Comparison of ENCODE assay signal across 9 mouse cellular contexts in genomic region chr6:145048131-145048997, GRCm38 (mm10). TPM values are rescaled to one million over a fixed set of nuclear protein-coding genes. Genes with fewer than 3 reads are reported as not detected.
DNase-seq lines count a peak whose midpoint lies in the region; ATAC-seq and TF ChIP-seq lines count a peak whose summit lies in the region.
"Had no signal": no experiment of that assay in that cellular context is flagged by ENCODE, and none has a peak within 500 bp of the region (broad histone marks: within the 10 kb centered on the region; RNA-seq: fewer than 3 reads in every experiment).

No protein-coding gene starts in this region.

- H3K4me3 ChIP-seq in kidney, embryonic 15.5 days (replicated peaks) = peak overlapping the region; percentile 53
- no peak overlapping the region for H3K4me3 ChIP-seq in kidney, adult 2 months (ENCODE audit: insufficient read depth, low read depth, low read length)
- H3K4me3 ChIP-seq in embryonic facial prominence, embryonic 15.5 days (replicated peaks) = peak overlapping the region; percentile 49
- peak overlapping the region; percentile 35 for H3K4me3 ChIP-seq in intestine, postnatal 0 days (ENCODE audit: low read depth, low read length)
- peak overlapping the region; percentile 67 for H3K4me3 ChIP-seq in midbrain, embryonic 10.5 days
- peak overlapping the region; percentile 39 for H3K4me3 ChIP-seq in stomach, postnatal 0 days (ENCODE audit: low read depth, low read length)

- H3K9me3 ChIP-seq in kidney, embryonic 15.5 days (replicated peaks) = no peaks in the 10 kb centered on the region
- no peaks in the 10 kb centered on the region for H3K9me3 ChIP-seq in embryonic facial prominence, embryonic 15.5 days (replicated peaks)
- no peaks in the 10 kb centered on the region for H3K9me3 ChIP-seq in intestine, postnatal 0 days (ENCODE audit: control insufficient read depth)
- no peaks in the 10 kb centered on the region for H3K9me3 ChIP-seq in midbrain, embryonic 10.5 days (replicated peaks)
- H3K9me3 ChIP-seq in stomach, postnatal 0 days (ENCODE audit: control insufficient read depth, low read length) = no peaks in the 10 kb centered on the region

- ATAC-seq in kidney, embryonic 15.5 days (replicated peaks; ENCODE audit: low FRiP score) = peak; percentile 31; the same call in 1 of the 2 replicates
- no peak; the same call in 1 of the 2 replicates for ATAC-seq in embryonic facial prominence, embryonic 15.5 days (ENCODE audit: insufficient number of reproducible peaks, low FRiP score, low TSS enrichment, low read depth)
- no peak for ATAC-seq in intestine, postnatal 0 days
- no peak for ATAC-seq in stomach, postnatal 0 days (ENCODE audit: low FRiP score, low TSS enrichment)

- no peak overlapping the region for H3K27ac ChIP-seq in kidney, embryonic 15.5 days
- H3K27ac ChIP-seq in kidney, adult 2 months (ENCODE audit: insufficient read depth, low read depth, low read length) = no peak overlapping the region
- H3K27ac ChIP-seq in embryonic facial prominence, embryonic 15.5 days (replicated peaks) = no peak overlapping the region
- H3K27ac ChIP-seq in intestine, postnatal 0 days (ENCODE audit: low read depth, low read length) = no peak overlapping the region
- peak overlapping the region; percentile 89 for H3K27ac ChIP-seq in midbrain, embryonic 10.5 days (replicated peaks)
- H3K27ac ChIP-seq in stomach, postnatal 0 days (replicated peaks) = no peak overlapping the region

- no peak for TF ChIP-seq EP300 in stomach, postnatal 0 days (optimal IDR thresholded peaks at IDR 0.05)

- H3K4me2 ChIP-seq in kidney, embryonic 15.5 days = peak overlapping the region; percentile 97
- peak overlapping the region; percentile 98 for H3K4me2 ChIP-seq in embryonic facial prominence, embryonic 15.5 days (replicated peaks)
- peak overlapping the region; percentile 67 for H3K4me2 ChIP-seq in intestine, postnatal 0 days (replicated peaks; ENCODE audit: low read depth)
- H3K4me2 ChIP-seq in stomach, postnatal 0 days (replicated peaks; ENCODE audit: low read depth) = peak overlapping the region; percentile 73

- H3K4me1 ChIP-seq in kidney, embryonic 15.5 days = peaks cover 19% of the 10 kb centered on the region
- no peaks in the 10 kb centered on the region for H3K4me1 ChIP-seq in kidney, adult 2 months (ENCODE audit: control insufficient read depth, insufficient read depth, low read length)
- H3K4me1 ChIP-seq in embryonic facial prominence, embryonic 15.5 days = peaks cover 25% of the 10 kb centered on the region
- H3K4me1 ChIP-seq in intestine, postnatal 0 days (replicated peaks; ENCODE audit: control insufficient read depth, insufficient read depth, low read length) = no peaks in the 10 kb centered on the region
- H3K4me1 ChIP-seq in midbrain, embryonic 10.5 days = peaks cover 83% of the 10 kb centered on the region
- no peaks in the 10 kb centered on the region for H3K4me1 ChIP-seq in stomach, postnatal 0 days (replicated peaks; ENCODE audit: control insufficient read depth, insufficient read depth)

- no peak for TF ChIP-seq POLR2A in kidney, adult 2 months (IDR thresholded peaks at IDR 0.05; ENCODE audit: low read depth, low read length)

- no peak for TF ChIP-seq CTCF in kidney, adult 2 months (conservative IDR thresholded peaks at IDR 0.05; ENCODE audit: insufficient read depth, insufficient read length, low read depth, low read length)
- no peak for TF ChIP-seq CTCF in intestine, postnatal 0 days (IDR thresholded peaks at IDR 0.05; ENCODE audit: low read depth)
- TF ChIP-seq CTCF in stomach, postnatal 0 days (IDR thresholded peaks at IDR 0.05; ENCODE audit: low read depth) = peak; percentile 23; the same call in 1 of the 2 replicates

- H3K36me3 ChIP-seq in kidney, embryonic 15.5 days = no peaks in the 10 kb centered on the region
- H3K36me3 ChIP-seq in kidney, adult 2 months (ENCODE audit: control insufficient read depth, insufficient read depth, low read length) = no peaks in the 10 kb centered on the region
- no peaks in the 10 kb centered on the region for H3K36me3 ChIP-seq in embryonic facial prominence, embryonic 15.5 days
- no peaks in the 10 kb centered on the region for H3K36me3 ChIP-seq in intestine, postnatal 0 days (ENCODE audit: control insufficient read depth, insufficient read depth)
- H3K36me3 ChIP-seq in midbrain, embryonic 10.5 days = peaks cover 4% of the 10 kb centered on the region; the same call in 1 of the 2 replicates
- no peaks in the 10 kb centered on the region for H3K36me3 ChIP-seq in stomach, postnatal 0 days (ENCODE audit: control insufficient read depth, insufficient read depth, low read length)

- peaks cover 26% of the 10 kb centered on the region for H3K27me3 ChIP-seq in kidney, embryonic 15.5 days
- H3K27me3 ChIP-seq in kidney, adult 2 months (replicated peaks; ENCODE audit: control insufficient read depth, insufficient read depth, low read length) = no peaks in the 10 kb centered on the region
- peaks cover 27% of the 10 kb centered on the region for H3K27me3 ChIP-seq in embryonic facial prominence, embryonic 15.5 days
- H3K27me3 ChIP-seq in intestine, postnatal 0 days (replicated peaks; ENCODE audit: control insufficient read depth, insufficient read depth, low read length) = peaks cover 30% of the 10 kb centered on the region
- H3K27me3 ChIP-seq in midbrain, embryonic 10.5 days (ENCODE audit: low read depth, poor library complexity, severe bottlenecking) = peaks cover 12% of the 10 kb centered on the region
- no peaks in the 10 kb centered on the region for H3K27me3 ChIP-seq in stomach, postnatal 0 days (ENCODE audit: control insufficient read depth, insufficient read depth, low read length)

- no peak for DNase-seq in kidney, adult 2 months
- DNase-seq in brain, adult 2 months (ENCODE audit: low read depth, low spot score) = peak; percentile 67
- peak; percentile 67 for DNase-seq in midbrain, embryonic 10.5 days (ENCODE audit: low spot score)
- peak; percentile 23 for DNase-seq in stomach, postnatal 0 days (ENCODE audit: low spot score)
- DNase-seq in c-Kit-positive CD71-positive TER-119-positive erythroid progenitor cells, embryonic 14.5 days (ENCODE audit: low spot score) = no peak

- peak overlapping the region; percentile 19; the same call in 1 of the 2 replicates for H3K9ac ChIP-seq in kidney, embryonic 15.5 days
- 0 out of 2 replicates have a peak overlapping the region, but pooled peaks have one; percentile 6 for H3K9ac ChIP-seq in embryonic facial prominence, embryonic 15.5 days
- H3K9ac ChIP-seq in intestine, postnatal 0 days (ENCODE audit: low read depth, low read length) = no peak overlapping the region
- H3K9ac ChIP-seq in stomach, postnatal 0 days (ENCODE audit: low read length) = no peak overlapping the region

- 11% methylated on average over 64 of the region's 64 CpGs for WGBS in kidney, embryonic 15.5 days
- WGBS in kidney, adult 2 months = 17% methylated on average over 64 of the region's 64 CpGs
- WGBS in embryonic facial prominence, embryonic 15.5 days = 2% methylated on average over 64 of the region's 64 CpGs
- WGBS in intestine, postnatal 0 days = 10% methylated on average over 63 of the region's 64 CpGs
- 2% methylated on average over 64 of the region's 64 CpGs for WGBS in midbrain, embryonic 10.5 days
- WGBS in stomach, postnatal 0 days = 4% methylated on average over 64 of the region's 64 CpGs

RNA-seq across cellular contexts. Expression of gene Bcat1, which starts 27.6 kb away (rescaled TPM):
- 9.1 and 9.5 TPM in 2 replicates for polyA plus RNA-seq in kidney, embryonic 15.5 days (2015; fragmentation: Nextera tagmentation; extraction: Ambion mirVana)
- polyA plus RNA-seq in kidney, adult 2 months (2012; rRNA removed) = 10.0 and 10.2 TPM in 2 replicates
- polyA plus RNA-seq in embryonic facial prominence, embryonic 15.5 days (2015; fragmentation: Nextera tagmentation; extraction: Ambion mirVana) = 22.7 and 25.1 TPM in 2 replicates
- 0.71 and 1.0 TPM in 2 replicates for polyA plus RNA-seq in intestine, postnatal 0 days (2015; fragmentation: Nextera tagmentation; extraction: Ambion mirVana)
- polyA plus RNA-seq in midbrain, embryonic 10.5 days (2016; fragmentation: Nextera tagmentation; extraction: Ambion mirVana) = 139 and 149 TPM in 2 replicates
- 6.3 and 7.4 TPM in 2 replicates for polyA plus RNA-seq in stomach, postnatal 0 days (2015; fragmentation: Nextera tagmentation; extraction: Ambion mirVana)
- polyA plus RNA-seq: liver, adult 2 months had no signal

Comparison
In these comparisons a context has a peak if more than half of its experiments do, and no peak if none do; other contexts are left out.
1. H3K9ac ChIP-seq: peak in kidney, embryonic 15.5 days (single experiment) and embryonic facial prominence, embryonic 15.5 days (single experiment); none in intestine, postnatal 0 days (single experiment) and stomach, postnatal 0 days (single experiment).
2. DNase-seq: peak in brain, adult 2 months (single experiment), midbrain, embryonic 10.5 days (single experiment) and stomach, postnatal 0 days (single experiment); none in kidney, adult 2 months (single experiment) and c-Kit-positive CD71-positive TER-119-positive erythroid progenitor cells, embryonic 14.5 days (single experiment).
3. Peak in every context shown above with its lines, with median percentiles within 50 percentile points of each other: H3K4me2 ChIP-seq.